Mouse (Mus musculus): Measurements from ENCODE around the gene Ppp2r2c. TPM values are rescaled to one million over a fixed set of nuclear protein-coding genes. Genes with fewer than 3 reads are reported as not detected.

Gene Ppp2r2c
- polyA plus RNA-seq, 2 experiments, result not detected

- WGBS (ENCODE audit: insufficient replicate concordance), result 60% methylated on average over 7 of the region's 7 CpGs
- H3K9me3 ChIP-seq (ENCODE audit: control insufficient read depth, low read length), result no peaks in the 10 kb centered on the region
- H3K9ac ChIP-seq (replicated peaks), result no peak overlapping the region
Observed at GRCm38 (mm10) chr5:36840092-36840491, 28.2 kb upstream of the Ppp2r2c start.

DNA sequence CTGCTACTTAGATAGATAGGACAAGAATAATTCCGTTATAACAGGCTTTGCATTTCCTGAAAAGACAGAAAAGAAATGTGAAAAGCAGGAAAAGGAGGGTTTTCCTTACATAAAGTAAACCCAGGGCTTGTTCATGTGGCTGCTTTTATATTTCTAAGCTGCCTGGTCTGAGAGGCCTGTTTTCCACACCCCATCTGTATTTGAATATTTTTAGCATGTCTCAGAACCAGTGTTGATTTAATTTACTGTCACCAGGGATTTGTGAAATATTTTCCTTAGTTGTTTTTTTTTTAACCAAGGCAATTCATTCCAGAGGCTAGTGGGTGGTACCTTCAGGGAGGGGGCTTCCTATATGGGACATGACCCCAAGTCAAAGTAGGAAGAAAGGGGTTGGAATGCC is 26.6 kb upstream of the Ppp2r2c start:
- ATAC-seq (ENCODE audit: insufficient read depth), result no peak
- Histone ChIP-seq H3K9ac (replicated peaks) (no peak overlapping the region), H3K9me3 (ENCODE audit: control insufficient read depth, low read length) (no peaks in the 10 kb centered on the region), H3K4me2 (ENCODE audit: low read depth) (no peak overlapping the region), H3K36me3 (replicated peaks; ENCODE audit: control insufficient read depth, insufficient read depth, low read depth) (no peaks in the 10 kb centered on the region), H3K27me3 (ENCODE audit: control insufficient read depth, insufficient read depth, low read length) (no peaks in the 10 kb centered on the region), H3K27ac (no peak overlapping the region), H3K4me3 (ENCODE audit: insufficient read depth in 1 of 2, low read depth in 2 of 2, low read length in 2 of 2) (no peak overlapping the region), H3K4me1 (replicated peaks; ENCODE audit: control insufficient read depth in 2 of 2, insufficient read depth in 2 of 2, low read length in 1 of 2) (no peaks in the 10 kb centered on the region)
- DNase-seq (ENCODE audit: low read depth in 3 of 3, low spot score in 3 of 3), result no peak
- no peak for TF ChIP-seq CTCF (IDR thresholded peaks at IDR 0.05; ENCODE audit: low read depth)
- TF ChIP-seq EP300 (IDR thresholded peaks at IDR 0.05; ENCODE audit: low read depth), result no peak
- WGBS (ENCODE audit: insufficient replicate concordance), result 27% methylated on average over 1 of the region's 1 CpGs

More at GRCm38 (mm10) chr5:36840092-36840491, 28.2 kb upstream of the Ppp2r2c start:
- ATAC-seq (ENCODE audit: insufficient read depth) (no peak), DNase-seq (ENCODE audit: low read depth in 3 of 3, low spot score in 3 of 3) (no peak)
- H3K36me3 ChIP-seq (replicated peaks; ENCODE audit: control insufficient read depth, insufficient read depth, low read depth), result no peaks in the 10 kb centered on the region
- no peaks in the 10 kb centered on the region for H3K27me3 ChIP-seq (ENCODE audit: control insufficient read depth, insufficient read depth, low read length)
- no peak overlapping the region for H3K4me2 ChIP-seq (ENCODE audit: low read depth)
- H3K4me3 ChIP-seq (ENCODE audit: insufficient read depth in 1 of 2, low read depth in 2 of 2, low read length in 2 of 2), result no peak overlapping the region
- H3K27ac ChIP-seq, result no peak overlapping the region
- H3K4me1 ChIP-seq (replicated peaks; ENCODE audit: control insufficient read depth in 2 of 2, insufficient read depth in 2 of 2, low read length in 1 of 2), result no peaks in the 10 kb centered on the region
- TF ChIP-seq CTCF (IDR thresholded peaks at IDR 0.05; ENCODE audit: low read depth) (no peak), EP300 (IDR thresholded peaks at IDR 0.05; ENCODE audit: low read depth) (no peak)

DNA sequence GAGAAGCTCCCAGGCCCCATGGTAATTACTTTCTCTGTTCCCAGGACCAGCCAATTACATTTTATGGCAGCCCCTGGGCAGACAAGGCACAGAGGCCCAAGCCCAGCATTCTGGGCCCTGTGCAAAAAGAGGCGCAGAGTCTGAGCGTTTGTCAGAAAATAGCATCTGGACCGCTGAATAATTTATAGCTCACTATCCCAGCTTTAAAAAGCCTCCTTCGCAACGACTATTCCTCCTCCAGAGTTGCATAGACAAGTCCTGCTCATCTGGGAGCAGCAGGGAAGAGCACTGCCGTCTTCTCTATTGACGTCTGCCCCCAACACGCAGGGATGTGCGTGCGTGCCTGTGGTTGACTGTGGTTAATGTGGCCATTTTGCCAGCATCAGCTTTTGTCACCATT is 23.8 kb upstream of the Ppp2r2c start:
- no peak for TF ChIP-seq CTCF (IDR thresholded peaks at IDR 0.05; ENCODE audit: low read depth)
- 66% methylated on average over 10 of the region's 10 CpGs for WGBS (ENCODE audit: insufficient replicate concordance)
- H3K4me1 ChIP-seq (replicated peaks; ENCODE audit: control insufficient read depth in 2 of 2, insufficient read depth in 2 of 2, low read length in 1 of 2), result no peaks in the 10 kb centered on the region
- no peaks in the 10 kb centered on the region for H3K9me3 ChIP-seq (ENCODE audit: control insufficient read depth, low read length)
- no peak overlapping the region for H3K4me2 ChIP-seq (ENCODE audit: low read depth)
- H3K27ac ChIP-seq, result no peak overlapping the region
- H3K4me3 ChIP-seq (ENCODE audit: insufficient read depth in 1 of 2, low read depth in 2 of 2, low read length in 2 of 2), result no peak overlapping the region
- DNase-seq (ENCODE audit: low read depth in 3 of 3, low spot score in 3 of 3) (no peak), ATAC-seq (ENCODE audit: insufficient read depth) (no peak)
- H3K27me3 ChIP-seq (ENCODE audit: control insufficient read depth, insufficient read depth, low read length), result no peaks in the 10 kb centered on the region
- no peak overlapping the region for H3K9ac ChIP-seq (replicated peaks)
- H3K36me3 ChIP-seq (replicated peaks; ENCODE audit: control insufficient read depth, insufficient read depth, low read depth), result no peaks in the 10 kb centered on the region

DNA sequence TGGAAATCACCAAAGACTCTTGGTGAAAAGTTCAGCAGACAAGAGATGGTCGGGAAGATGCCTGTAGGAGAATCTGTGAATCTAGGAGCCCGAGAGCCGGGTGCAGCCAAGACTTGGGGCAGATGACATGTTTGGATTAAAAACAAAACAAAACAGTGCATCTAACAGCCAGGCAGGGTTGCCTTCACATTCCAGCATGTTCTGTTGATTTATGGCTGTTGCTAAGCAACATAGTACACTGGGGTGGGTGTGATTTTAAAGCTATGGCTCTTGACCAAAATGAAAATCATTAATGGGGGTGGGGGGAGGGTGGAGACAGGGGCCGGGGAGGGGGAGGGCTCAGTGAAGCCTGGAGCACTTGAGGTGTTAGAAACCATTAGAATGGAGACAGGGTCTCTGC is 16.7 kb upstream of the Ppp2r2c start:
- 45% methylated on average over 4 of the region's 4 CpGs for WGBS (ENCODE audit: insufficient replicate concordance)
- H3K9me3 ChIP-seq (ENCODE audit: control insufficient read depth, low read length), result no peaks in the 10 kb centered on the region
- H3K4me2 ChIP-seq (ENCODE audit: low read depth), result no peak overlapping the region
- no peak overlapping the region for H3K4me3 ChIP-seq (ENCODE audit: insufficient read depth in 1 of 2, low read depth in 2 of 2, low read length in 2 of 2)
- H3K27me3 ChIP-seq (ENCODE audit: control insufficient read depth, insufficient read depth, low read length), result no peaks in the 10 kb centered on the region
- H3K27ac ChIP-seq, result no peak overlapping the region
- no peak for DNase-seq (ENCODE audit: low read depth in 3 of 3, low spot score in 3 of 3)
- TF ChIP-seq EP300 (IDR thresholded peaks at IDR 0.05; ENCODE audit: low read depth) (no peak), CTCF (IDR thresholded peaks at IDR 0.05; ENCODE audit: low read depth) (no peak)
- H3K9ac ChIP-seq (replicated peaks), result no peak overlapping the region
- ATAC-seq (ENCODE audit: insufficient read depth), result no peak
- no peaks in the 10 kb centered on the region for H3K4me1 ChIP-seq (replicated peaks; ENCODE audit: control insufficient read depth in 2 of 2, insufficient read depth in 2 of 2, low read length in 1 of 2)
- no peaks in the 10 kb centered on the region for H3K36me3 ChIP-seq (replicated peaks; ENCODE audit: control insufficient read depth, insufficient read depth, low read depth)

GRCm38 (mm10) chr5:36855180-36855579 is 13.1 kb upstream of the Ppp2r2c start:
- H3K36me3 ChIP-seq (replicated peaks; ENCODE audit: control insufficient read depth, insufficient read depth, low read depth), result no peaks in the 10 kb centered on the region
- no peak overlapping the region for H3K4me2 ChIP-seq (ENCODE audit: low read depth)
- ATAC-seq (ENCODE audit: insufficient read depth) (no peak), DNase-seq (ENCODE audit: low read depth in 3 of 3, low spot score in 3 of 3) (no peak)
- H3K9me3 ChIP-seq (ENCODE audit: control insufficient read depth, low read length), result no peaks in the 10 kb centered on the region
- H3K27ac ChIP-seq, result no peak overlapping the region
- no peaks in the 10 kb centered on the region for H3K27me3 ChIP-seq (ENCODE audit: control insufficient read depth, insufficient read depth, low read length)
- H3K4me1 ChIP-seq (replicated peaks; ENCODE audit: control insufficient read depth in 2 of 2, insufficient read depth in 2 of 2, low read length in 1 of 2), result no peaks in the 10 kb centered on the region
- TF ChIP-seq EP300 (IDR thresholded peaks at IDR 0.05; ENCODE audit: low read depth), result no peak
- no peak for TF ChIP-seq CTCF (IDR thresholded peaks at IDR 0.05; ENCODE audit: low read depth)
- 58% methylated on average over 3 of the region's 3 CpGs for WGBS (ENCODE audit: insufficient replicate concordance)
- no peak overlapping the region for H3K4me3 ChIP-seq (ENCODE audit: insufficient read depth in 1 of 2, low read depth in 2 of 2, low read length in 2 of 2)
- no peak overlapping the region for H3K9ac ChIP-seq (replicated peaks)

Measured in liver, embryonic 14.5 days (tissue).